Mouse (Mus musculus): Measurements from ENCODE around the gene Slc25a39. TPM values are rescaled to one million over a fixed set of nuclear protein-coding genes. Genes with fewer than 3 reads are reported as not detected.
"Not testable (repeated sequence)": the region's sequence is repeated elsewhere in the genome, so short reads cannot be mapped to it uniquely, and the experiment has no call there.

Gene Slc25a39
- polyA plus RNA-seq, 1 experiment = 407 TPM

- H3K4me3 ChIP-seq (ENCODE audit: extremely low read depth, insufficient read depth, insufficient read length) = no peak overlapping the region
- WGBS = 75% methylated on average over 4 of the region's 4 CpGs
- DNase-seq (ENCODE audit: low read depth in 1 of 2, low spot score in 2 of 2) = no peak
- no peak overlapping the region for H3K27ac ChIP-seq (ENCODE audit: insufficient read depth, low read length)
- TF ChIP-seq POLR2A (IDR thresholded peaks at IDR 0.05; ENCODE audit: low read depth, low read length) (no peak), CTCF (IDR thresholded peaks at IDR 0.05; ENCODE audit: extremely low read depth, insufficient read depth, insufficient read length, insufficient replicate concordance) (no peak)
- H3K27me3 ChIP-seq (ENCODE audit: control insufficient read depth, insufficient read depth, low read length) = no peaks in the 10 kb centered on the region
- H3K4me1 ChIP-seq (ENCODE audit: control insufficient read depth, insufficient read depth, insufficient read length) = no peaks in the 10 kb centered on the region
- no peaks in the 10 kb centered on the region for H3K36me3 ChIP-seq (ENCODE audit: control insufficient read depth, insufficient read depth, low read length)
Observed at GRCm38 (mm10) chr11:102369263-102369662, 38.5 kb downstream of the Slc25a39 start.

GRCm38 (mm10) chr11:102368347-102368746 is 39.4 kb downstream of the Slc25a39 start:
- Histone ChIP-seq H3K4me3 (ENCODE audit: extremely low read depth, insufficient read depth, insufficient read length) (no peak overlapping the region), H3K4me1 (ENCODE audit: control insufficient read depth, insufficient read depth, insufficient read length) (no peaks in the 10 kb centered on the region), H3K27ac (ENCODE audit: insufficient read depth, low read length) (no peak overlapping the region), H3K27me3 (ENCODE audit: control insufficient read depth, insufficient read depth, low read length) (no peaks in the 10 kb centered on the region), H3K36me3 (ENCODE audit: control insufficient read depth, insufficient read depth, low read length) (no peaks in the 10 kb centered on the region)
- DNase-seq (ENCODE audit: low read depth in 1 of 2, low spot score in 2 of 2) = no peak
- WGBS = 37% methylated on average over 5 of the region's 5 CpGs
- TF ChIP-seq CTCF (IDR thresholded peaks at IDR 0.05; ENCODE audit: extremely low read depth, insufficient read depth, insufficient read length, insufficient replicate concordance) (no peak), POLR2A (IDR thresholded peaks at IDR 0.05; ENCODE audit: low read depth, low read length) (no peak)

- Histone ChIP-seq H3K27ac (ENCODE audit: insufficient read depth, low read length) (no peak overlapping the region), H3K4me3 (ENCODE audit: extremely low read depth, insufficient read depth, insufficient read length) (no peak overlapping the region), H3K36me3 (ENCODE audit: control insufficient read depth, insufficient read depth, low read length) (no peaks in the 10 kb centered on the region), H3K27me3 (ENCODE audit: control insufficient read depth, insufficient read depth, low read length) (no peaks in the 10 kb centered on the region), H3K4me1 (ENCODE audit: control insufficient read depth, insufficient read depth, insufficient read length) (no peaks in the 10 kb centered on the region)
- TF ChIP-seq CTCF (IDR thresholded peaks at IDR 0.05; ENCODE audit: extremely low read depth, insufficient read depth, insufficient read length, insufficient replicate concordance) (no peak), POLR2A (IDR thresholded peaks at IDR 0.05; ENCODE audit: low read depth, low read length) (no peak)
- no peak for DNase-seq (ENCODE audit: low read depth in 1 of 2, low spot score in 2 of 2)
- WGBS = 80% methylated on average over 9 of the region's 9 CpGs
Observed at GRCm38 (mm10) chr11:102367504-102368280, 40.1 kb downstream of the Slc25a39 start.

DNA sequence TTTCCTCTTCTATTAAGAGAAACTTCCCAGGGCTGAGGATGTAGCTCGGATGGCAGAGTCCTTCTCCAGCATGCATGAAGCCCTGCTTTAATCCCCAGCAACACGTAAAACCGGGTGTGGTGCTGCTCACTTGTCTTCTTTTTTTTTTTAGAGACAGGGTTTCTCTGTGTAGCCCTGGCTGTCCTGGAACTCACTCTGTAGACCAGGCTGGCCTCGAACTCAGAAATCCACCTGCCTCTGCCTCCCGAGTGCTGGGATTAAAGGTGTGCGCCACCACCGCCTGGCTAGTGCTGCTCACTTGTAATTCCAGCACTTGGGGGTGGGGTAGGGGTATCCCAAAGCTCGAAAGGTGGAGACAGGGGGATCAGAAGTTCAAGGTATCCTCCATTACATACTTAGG is 41.6 kb downstream of the Slc25a39 start, which contains the start of gene Slc4a1:
Gene Slc4a1 (minus strand): TSS at position 101 of the 400 bp plus-strand sequence.
- H3K4me3 ChIP-seq (ENCODE audit: extremely low read depth, insufficient read depth, insufficient read length); H3K36me3 ChIP-seq (ENCODE audit: control insufficient read depth, insufficient read depth, low read length); DNase-seq (ENCODE audit: low read depth in 1 of 2, low spot score in 2 of 2); H3K4me1 ChIP-seq (ENCODE audit: control insufficient read depth, insufficient read depth, insufficient read length); H3K27me3 ChIP-seq (ENCODE audit: control insufficient read depth, insufficient read depth, low read length): not testable (repeated sequence)
- 78% methylated on average over 8 of the region's 8 CpGs for WGBS
- peak within 1 kb of the TSS; percentile 44; the same call in 1 of the 2 replicates for H3K27ac ChIP-seq (ENCODE audit: insufficient read depth, low read length)

- no peak for TF ChIP-seq POLR2A (IDR thresholded peaks at IDR 0.05; ENCODE audit: low read depth, low read length)
- TF ChIP-seq CTCF (IDR thresholded peaks at IDR 0.05; ENCODE audit: extremely low read depth, insufficient read depth, insufficient read length, insufficient replicate concordance) = no peak
- Histone ChIP-seq H3K4me1 (ENCODE audit: control insufficient read depth, insufficient read depth, insufficient read length) (no peaks in the 10 kb centered on the region), H3K4me3 (ENCODE audit: extremely low read depth, insufficient read depth, insufficient read length) (no peak overlapping the region), H3K27ac (ENCODE audit: insufficient read depth, low read length) (peak overlapping the region; percentile 44; the same call in 1 of the 2 replicates), H3K27me3 (ENCODE audit: control insufficient read depth, insufficient read depth, low read length) (no peaks in the 10 kb centered on the region), H3K36me3 (ENCODE audit: control insufficient read depth, insufficient read depth, low read length) (no peaks in the 10 kb centered on the region)
- DNase-seq (ENCODE audit: low read depth in 1 of 2, low spot score in 2 of 2) = no peak
- 73% methylated on average over 4 of the region's 4 CpGs for WGBS
Observed at GRCm38 (mm10) chr11:102365699-102366098, 42.0 kb downstream of the Slc25a39 start.

DNA sequence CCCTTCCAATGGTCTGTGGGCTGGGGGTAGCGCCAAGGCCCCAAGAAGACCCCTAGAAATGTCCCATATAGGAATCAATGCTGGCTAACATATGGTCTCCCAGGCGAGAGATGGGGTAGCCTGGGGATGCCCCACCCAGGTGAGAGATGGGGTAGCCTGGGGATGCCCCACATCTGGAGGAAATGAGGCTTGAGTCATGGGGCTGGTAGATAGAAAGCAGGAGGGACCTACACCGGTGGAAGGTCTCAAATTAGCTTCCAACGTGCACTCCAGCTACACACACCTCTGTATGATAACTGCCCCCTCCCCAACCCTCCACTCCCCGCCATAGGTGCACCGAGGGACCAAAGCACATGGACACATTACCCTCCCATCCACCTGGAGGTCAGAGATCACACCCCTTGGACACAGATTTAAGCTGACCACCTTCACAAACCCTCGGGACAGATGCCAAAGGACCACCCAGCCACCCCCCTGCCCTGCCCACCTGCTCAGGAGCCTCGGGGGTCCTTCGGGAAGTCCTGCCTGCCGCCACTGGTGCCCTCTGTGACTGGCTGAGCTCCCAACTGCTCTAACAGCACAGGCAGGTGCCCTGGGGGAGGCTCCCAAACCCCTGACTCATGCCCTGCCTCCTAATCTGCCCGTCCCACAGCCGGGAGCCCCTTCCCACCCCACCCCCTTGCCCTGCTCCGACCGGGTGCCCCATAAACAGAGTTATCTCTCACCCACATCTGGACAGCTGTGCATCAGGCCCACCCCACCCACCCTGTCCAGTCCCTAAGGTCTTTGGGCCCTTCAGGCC is 43.0 kb downstream of the Slc25a39 start:
- Histone ChIP-seq H3K27ac (ENCODE audit: insufficient read depth, low read length) (peak overlapping the region; percentile 58; the same call in 1 of the 2 replicates), H3K27me3 (ENCODE audit: control insufficient read depth, insufficient read depth, low read length) (no peaks in the 10 kb centered on the region), H3K4me3 (ENCODE audit: extremely low read depth, insufficient read depth, insufficient read length) (peak overlapping the region; percentile 31; the same call in 1 of the 2 replicates), H3K36me3 (ENCODE audit: control insufficient read depth, insufficient read depth, low read length) (no peaks in the 10 kb centered on the region), H3K4me1 (ENCODE audit: control insufficient read depth, insufficient read depth, insufficient read length) (no peaks in the 10 kb centered on the region)
- WGBS = 58% methylated on average over 14 of the region's 14 CpGs
- TF ChIP-seq CTCF (IDR thresholded peaks at IDR 0.05; ENCODE audit: extremely low read depth, insufficient read depth, insufficient read length, insufficient replicate concordance) (no peak), POLR2A (IDR thresholded peaks at IDR 0.05; ENCODE audit: low read depth, low read length) (no peak)
- no peak for DNase-seq (ENCODE audit: low read depth in 1 of 2, low spot score in 2 of 2)
